Mouse (Mus musculus): ENCODE measurements around the gene Kcnj6. TPM values are rescaled to one million over a fixed set of nuclear protein-coding genes. Genes with fewer than 3 reads are reported as not detected.

The Kcnj6 gene
- polyA plus RNA-seq (2016; fragmentation: Nextera tagmentation; extraction: Ambion mirVana) = not detected in 2 replicates

- peak; percentile 63 for DNase-seq (ENCODE audit: low spot score)
- Histone ChIP-seq H3K4me1 (peaks cover 16% of the 10 kb centered on the region), H3K27me3 (ENCODE audit: low read depth, poor library complexity, severe bottlenecking) (peaks cover 37% of the 10 kb centered on the region), H3K27ac (no peak within 1 kb of the TSS), H3K9me3 (replicated peaks) (no peaks in the 10 kb centered on the region), H3K4me3 (peak within 1 kb of the TSS; percentile 35), H3K36me3 (no peaks in the 10 kb centered on the region)
- WGBS = under 1% methylated on average over 43 of the region's 43 CpGs
Observed at GRCm38 (mm10) chr16:94997340-94997849, at the start of gene Kcnj6. Kcnj6 (minus strand) TSS chr16:94997701.

- H3K27ac ChIP-seq = no peak overlapping the region
- DNase-seq (ENCODE audit: low spot score) = no peak
- H3K4me1 ChIP-seq = no peaks in the 10 kb centered on the region
- H3K9me3 ChIP-seq (replicated peaks) = no peaks in the 10 kb centered on the region
- H3K36me3 ChIP-seq = no peaks in the 10 kb centered on the region
- no peaks in the 10 kb centered on the region for H3K27me3 ChIP-seq (ENCODE audit: low read depth, poor library complexity, severe bottlenecking)
- 92% methylated on average over 3 of the region's 3 CpGs for WGBS
- no peak overlapping the region for H3K4me3 ChIP-seq
Observed at GRCm38 (mm10) chr16:95009937-95010336, 12.4 kb upstream of the Kcnj6 start.

- Histone ChIP-seq H3K9me3 (replicated peaks) (no peaks in the 10 kb centered on the region), H3K4me3 (no peak overlapping the region), H3K27me3 (ENCODE audit: low read depth, poor library complexity, severe bottlenecking) (no peaks in the 10 kb centered on the region), H3K27ac (no peak overlapping the region), H3K4me1 (no peaks in the 10 kb centered on the region), H3K36me3 (no peaks in the 10 kb centered on the region)
- DNase-seq (ENCODE audit: low spot score) = peak; percentile 46
- 40% methylated on average over 8 of the region's 8 CpGs for WGBS
Observed at GRCm38 (mm10) chr16:95004599-95004998, 7.1 kb upstream of the Kcnj6 start.

- no peaks in the 10 kb centered on the region for H3K9me3 ChIP-seq (replicated peaks)
- no peak for DNase-seq (ENCODE audit: low spot score)
- H3K4me3 ChIP-seq = no peak overlapping the region
- WGBS = 74% methylated on average over 5 of the region's 5 CpGs
- H3K36me3 ChIP-seq = no peaks in the 10 kb centered on the region
- peaks cover 37% of the 10 kb centered on the region for H3K27me3 ChIP-seq (ENCODE audit: low read depth, poor library complexity, severe bottlenecking)
- no peak overlapping the region for H3K27ac ChIP-seq
- peaks cover 16% of the 10 kb centered on the region for H3K4me1 ChIP-seq
Observed at GRCm38 (mm10) chr16:94999551-94999950, 2.0 kb upstream of the Kcnj6 start.

GRCm38 (mm10) chr16:94999019-94999418, 1.5 kb upstream of the Kcnj6 start:
- no peak for DNase-seq (ENCODE audit: low spot score)
- Histone ChIP-seq H3K27ac (no peak overlapping the region), H3K36me3 (no peaks in the 10 kb centered on the region), H3K9me3 (replicated peaks) (no peaks in the 10 kb centered on the region), H3K27me3 (ENCODE audit: low read depth, poor library complexity, severe bottlenecking) (peaks cover 37% of the 10 kb centered on the region), H3K4me1 (peaks cover 16% of the 10 kb centered on the region), H3K4me3 (no peak overlapping the region)
- 83% methylated on average over 3 of the region's 3 CpGs for WGBS

- H3K27me3 ChIP-seq (ENCODE audit: low read depth, poor library complexity, severe bottlenecking) = peaks cover 37% of the 10 kb centered on the region
- no peak overlapping the region for H3K4me3 ChIP-seq
- DNase-seq (ENCODE audit: low spot score) = peak; percentile 30
- H3K9me3 ChIP-seq (replicated peaks) = no peaks in the 10 kb centered on the region
- WGBS = 17% methylated on average over 16 of the region's 16 CpGs
- H3K36me3 ChIP-seq = no peaks in the 10 kb centered on the region
- H3K4me1 ChIP-seq = peaks cover 16% of the 10 kb centered on the region
- no peak overlapping the region for H3K27ac ChIP-seq
Observed at GRCm38 (mm10) chr16:94996791-94997281, 665 bp downstream of the Kcnj6 start.

GRCm38 (mm10) chr16:94995542-94996131, 1.9 kb downstream of the Kcnj6 start:
- Histone ChIP-seq H3K27ac (no peak overlapping the region), H3K36me3 (no peaks in the 10 kb centered on the region), H3K9me3 (replicated peaks) (no peaks in the 10 kb centered on the region), H3K4me3 (no peak overlapping the region), H3K4me1 (peaks cover 16% of the 10 kb centered on the region), H3K27me3 (ENCODE audit: low read depth, poor library complexity, severe bottlenecking) (peaks cover 37% of the 10 kb centered on the region)
- DNase-seq (ENCODE audit: low spot score) = peak; percentile 79
- WGBS = 14% methylated on average over 13 of the region's 13 CpGs

GRCm38 (mm10) chr16:94994924-94995323, 2.6 kb downstream of the Kcnj6 start:
- 60% methylated on average over 4 of the region's 4 CpGs for WGBS
- H3K4me3 ChIP-seq = no peak overlapping the region
- no peaks in the 10 kb centered on the region for H3K9me3 ChIP-seq (replicated peaks)
- no peak overlapping the region for H3K27ac ChIP-seq
- no peaks in the 10 kb centered on the region for H3K36me3 ChIP-seq
- no peak for DNase-seq (ENCODE audit: low spot score)
- peaks cover 37% of the 10 kb centered on the region for H3K27me3 ChIP-seq (ENCODE audit: low read depth, poor library complexity, severe bottlenecking)
- peaks cover 16% of the 10 kb centered on the region for H3K4me1 ChIP-seq

GRCm38 (mm10) chr16:94994148-94994547, 3.4 kb downstream of the Kcnj6 start:
- WGBS = 80% methylated on average over 3 of the region's 3 CpGs
- no peaks in the 10 kb centered on the region for H3K9me3 ChIP-seq (replicated peaks)

GRCm38 (mm10) chr16:94990114-94990513, 7.4 kb downstream of the Kcnj6 start:
- Histone ChIP-seq H3K27ac (no peak overlapping the region), H3K9me3 (replicated peaks) (no peaks in the 10 kb centered on the region), H3K4me3 (no peak overlapping the region), H3K36me3 (no peaks in the 10 kb centered on the region), H3K27me3 (ENCODE audit: low read depth, poor library complexity, severe bottlenecking) (no peaks in the 10 kb centered on the region), H3K4me1 (no peaks in the 10 kb centered on the region)
- DNase-seq (ENCODE audit: low spot score) = no peak
- 76% methylated on average over 2 of the region's 2 CpGs for WGBS

More at GRCm38 (mm10) chr16:94994148-94994547, 3.4 kb downstream of the Kcnj6 start:
- peaks cover 16% of the 10 kb centered on the region for H3K4me1 ChIP-seq
- H3K27ac ChIP-seq = no peak overlapping the region
- DNase-seq (ENCODE audit: low spot score) = no peak
- H3K27me3 ChIP-seq (ENCODE audit: low read depth, poor library complexity, severe bottlenecking) = peaks cover 37% of the 10 kb centered on the region
- H3K4me3 ChIP-seq = no peak overlapping the region
- no peaks in the 10 kb centered on the region for H3K36me3 ChIP-seq

- H3K4me1 ChIP-seq = no peaks in the 10 kb centered on the region
- no peak overlapping the region for H3K4me3 ChIP-seq
- no peak for DNase-seq (ENCODE audit: low spot score)
- H3K27me3 ChIP-seq (ENCODE audit: low read depth, poor library complexity, severe bottlenecking) = no peaks in the 10 kb centered on the region
- H3K36me3 ChIP-seq = no peaks in the 10 kb centered on the region
- 87% methylated on average over 9 of the region's 9 CpGs for WGBS
- H3K9me3 ChIP-seq (replicated peaks) = no peaks in the 10 kb centered on the region
- H3K27ac ChIP-seq = no peak overlapping the region
Observed at GRCm38 (mm10) chr16:94986731-94987130, 10.8 kb downstream of the Kcnj6 start.

- DNase-seq (ENCODE audit: low spot score) = no peak
- H3K27ac ChIP-seq = no peak overlapping the region
- H3K9me3 ChIP-seq (replicated peaks) = no peaks in the 10 kb centered on the region
- 92% methylated on average over 3 of the region's 3 CpGs for WGBS
- no peaks in the 10 kb centered on the region for H3K27me3 ChIP-seq (ENCODE audit: low read depth, poor library complexity, severe bottlenecking)
- no peak overlapping the region for H3K4me3 ChIP-seq
- H3K4me1 ChIP-seq = no peaks in the 10 kb centered on the region
- H3K36me3 ChIP-seq = no peaks in the 10 kb centered on the region
Observed at GRCm38 (mm10) chr16:94984263-94984662, 13.2 kb downstream of the Kcnj6 start.

- Histone ChIP-seq H3K27me3 (ENCODE audit: low read depth, poor library complexity, severe bottlenecking) (no peaks in the 10 kb centered on the region), H3K27ac (no peak overlapping the region), H3K36me3 (no peaks in the 10 kb centered on the region), H3K9me3 (replicated peaks) (no peaks in the 10 kb centered on the region), H3K4me1 (no peaks in the 10 kb centered on the region), H3K4me3 (no peak overlapping the region)
- 86% methylated on average over 2 of the region's 2 CpGs for WGBS
- no peak for DNase-seq (ENCODE audit: low spot score)
Observed at GRCm38 (mm10) chr16:94980374-94980773, 17.1 kb downstream of the Kcnj6 start.
